9 mouse cellular contexts compared by ENCODE assay signal in genomic region chr12:85346374-85346773, GRCm38 (mm10). TPM values are rescaled to one million over a fixed set of nuclear protein-coding genes. Genes with fewer than 3 reads are reported as not detected.
DNase-seq lines count a peak whose midpoint lies in the region; TF ChIP-seq lines count a peak whose summit lies in the region.
"Had no signal": no experiment of that assay in that cellular context is flagged by ENCODE, and none has a peak within 500 bp of the region (broad histone marks: within the 10 kb centered on the region; RNA-seq: fewer than 3 reads in every experiment).

No protein-coding gene starts in this region.

- in situ Hi-C loops in CH12.LX (cut with MboI; ENCODE audit: low pct_ligation_motif_present, low pct_unique_long_range_greater_than_20kb, low sequenced_read_pairs), result loop anchor here (5.0 kb wide), 1 partner anchor 141 kb away; no protein-coding TSS in a partner anchor

- no peak for DNase-seq in heart, adult 2 months
- no peak for DNase-seq in heart, postnatal 25 days (ENCODE audit: low spot score)
- DNase-seq in CH12.LX (ENCODE audit: extremely low read depth), result peak; percentile 63
- DNase-seq in cerebellum, adult 2 months, result peak; percentile 42 to 69
- peak; percentile 38 to 58 for DNase-seq in heart, postnatal 36 days
- peak; percentile 41 to 86 for DNase-seq in layer of hippocampus, postnatal 14 days (ENCODE audit: low spot score in 2 of 2)
- peak; percentile 32 to 39 for DNase-seq in monocyte, adult 2 months (ENCODE audit: low read depth in 1 of 2, low spot score in 2 of 2)
- DNase-seq in ovary, postnatal 36 days (ENCODE audit: low spot score), result no peak

- no peak for TF ChIP-seq EP300 in heart, adult 2 months (IDR thresholded peaks at IDR 0.05; ENCODE audit: insufficient read depth, low read depth, low read length)
- no peak for TF ChIP-seq EP300 in CH12.LX (IDR thresholded peaks at IDR 0.05; ENCODE audit: low read length)

- H3K4me3 ChIP-seq in heart, adult 2 months, result no peak overlapping the region
- H3K4me3 ChIP-seq in CH12.LX (replicated peaks in 1 of 3; ENCODE audit: low read depth in 2 of 3, low read length in 2 of 3, poor library complexity in 1 of 3), result no peak overlapping the region
- H3K4me3 ChIP-seq in cerebellum, adult 2 months (replicated peaks; ENCODE audit: insufficient read depth, low read depth, low read length), result no peak overlapping the region
- H3K4me3 ChIP-seq: limb, embryonic 13.5 days had no signal

- peak; percentile 90 for TF ChIP-seq CTCF in heart, adult 2 months (IDR thresholded peaks at IDR 0.05)
- peak; percentile 36 to 78 for TF ChIP-seq CTCF in CH12.LX (conservative IDR thresholded peaks at IDR 0.05 in 1 of 2, IDR thresholded peaks at IDR 0.05 in 1 of 2; ENCODE audit: low read depth in 2 of 2, low read length in 2 of 2)
- peak; percentile 38; the same call in 1 of the 2 replicates for TF ChIP-seq CTCF in cerebellum, adult 2 months (IDR thresholded peaks at IDR 0.05; ENCODE audit: borderline replicate concordance, insufficient read depth, low read depth, low read length)

- no peaks in the 10 kb centered on the region; the same call in 1 of the 2 replicates for H3K79me2 ChIP-seq in heart, adult 2 months (replicated peaks; ENCODE audit: control insufficient read depth, insufficient read depth, low read length)
- H3K79me2 ChIP-seq in CH12.LX (replicated peaks; ENCODE audit: control insufficient read depth, extremely low read depth, insufficient read depth, poor library complexity, severe bottlenecking), result peaks cover 13% of the 10 kb centered on the region

- intact Hi-C loops in heart, adult 2 months (cut with DNase I), result loop anchor here (1.0 to 10.0 kb wide), 6 partner anchors 91 to 478 kb away; partner anchors contain the start of genes Erg28, Fos and Ttll5
- intact Hi-C loops in heart, postnatal 25 days (cut with DNase I), result loop anchor here (1.0 to 5.0 kb wide), 2 partner anchors 146 to 316 kb away; no protein-coding TSS in a partner anchor
- intact Hi-C loops in heart, postnatal 36 days (cut with DNase I), result loop anchor here (1.0 to 10.0 kb wide), 4 partner anchors 141 to 468 kb away; no protein-coding TSS in a partner anchor

- no peaks in the 10 kb centered on the region for H3K9me3 ChIP-seq in CH12.LX (replicated peaks; ENCODE audit: low read length)
- H3K9me3 ChIP-seq: limb, embryonic 13.5 days had no signal

- H3K27me3 ChIP-seq in heart, adult 2 months (ENCODE audit: control insufficient read depth, insufficient read depth, low read length), result no peaks in the 10 kb centered on the region
- H3K27me3 ChIP-seq in CH12.LX (replicated peaks), result no peaks in the 10 kb centered on the region
- H3K27me3 ChIP-seq in cerebellum, adult 2 months (ENCODE audit: control insufficient read depth, insufficient read depth, low read length), result no peaks in the 10 kb centered on the region
- H3K27me3 ChIP-seq: limb, embryonic 13.5 days had no signal

- WGBS in heart, adult 2 months, result 38% methylated on average over 3 of the region's 3 CpGs
- WGBS in cerebellum, adult 2 months, result 44% methylated on average over 3 of the region's 3 CpGs

- H3K4me2 ChIP-seq in CH12.LX (ENCODE audit: insufficient read depth, low read depth, poor library complexity, severe bottlenecking), result no peak overlapping the region
- H3K4me2 ChIP-seq: limb, embryonic 13.5 days had no signal

- H3K9ac ChIP-seq in heart, adult 2 months (ENCODE audit: low read depth, low read length), result no peak overlapping the region
- H3K9ac ChIP-seq in CH12.LX (ENCODE audit: insufficient read depth, low read depth), result no peak overlapping the region
- H3K9ac ChIP-seq: limb, embryonic 13.5 days had no signal

- H3K27ac ChIP-seq in heart, adult 2 months, result no peak overlapping the region; the same call in 1 of the 2 replicates
- no peak overlapping the region for H3K27ac ChIP-seq in CH12.LX (ENCODE audit: insufficient read depth, low read depth)
- H3K27ac ChIP-seq in cerebellum, adult 2 months (ENCODE audit: insufficient read depth, low read length), result no peak overlapping the region
- H3K27ac ChIP-seq: limb, embryonic 13.5 days had no signal

- peak; percentile 71 for TF ChIP-seq RAD21 in CH12.LX (IDR thresholded peaks at IDR 0.05; ENCODE audit: low read depth, low read length)

- H3K36me3 ChIP-seq in heart, adult 2 months (ENCODE audit: control insufficient read depth, insufficient read depth, low read length), result peaks cover 32% of the 10 kb centered on the region
- H3K36me3 ChIP-seq in CH12.LX (replicated peaks in 1 of 2; ENCODE audit: control insufficient read depth in 1 of 2, insufficient read depth in 1 of 2, low read length in 1 of 2), result peaks cover 49 to 86% of the 10 kb centered on the region in 2 experiments

- TF ChIP-seq POLR2A in heart, adult 2 months (IDR thresholded peaks at IDR 0.05; ENCODE audit: insufficient read depth, low read depth, low read length), result no peak
- TF ChIP-seq POLR2A in CH12.LX (IDR thresholded peaks at IDR 0.05; ENCODE audit: low read depth, low read length), result no peak
- TF ChIP-seq POLR2A in cerebellum, adult 2 months (IDR thresholded peaks at IDR 0.05; ENCODE audit: borderline replicate concordance, insufficient read depth, low read length), result no peak

- peaks cover 19% of the 10 kb centered on the region for H3K4me1 ChIP-seq in heart, adult 2 months (ENCODE audit: control insufficient read depth, insufficient read depth, low read length)
- peaks cover 0 to 25% of the 10 kb centered on the region in 2 experiments; a peak in 2 of 4 replicates for H3K4me1 ChIP-seq in CH12.LX (ENCODE audit: control insufficient read depth in 1 of 2, insufficient read depth in 2 of 2)
- H3K4me1 ChIP-seq in cerebellum, adult 2 months (ENCODE audit: control insufficient read depth, insufficient read depth, low read length), result no peaks in the 10 kb centered on the region

- dilution Hi-C loops in CH12.LX (cut with MboI; ENCODE audit: extremely low pct_ligation_motif_present, extremely low pct_unique_long_range_greater_than_20kb, low sequenced_read_pairs), result no loop called here

TF ChIP-seq in CH12.LX, 34 proteins besides CTCF, POLR2A, EP300 and RAD21:
- peak; percentile 57 for TF ChIP-seq SMC3 (IDR thresholded peaks at IDR 0.05; ENCODE audit: low read depth, low read length)
- no peak for TF ChIP-seq BHLHE40 (IDR thresholded peaks at IDR 0.05; ENCODE audit: low read depth, low read length)
- no peak for TF ChIP-seq MAFK (IDR thresholded peaks at IDR 0.05; ENCODE audit: insufficient replicate concordance, low read length)
- TF ChIP-seq RCOR1 (conservative IDR thresholded peaks at IDR 0.05; ENCODE audit: low read depth, low read length), result no peak

RNA-seq across cellular contexts. Expression of gene Nek9, which starts 7.2 kb away (rescaled TPM):
- total RNA-seq in heart, adult 2 months (2021), result 100 to 1,000 TPM; 107 to 116 TPM
- 41.6 and 74.4 TPM in 2 replicates for polyA plus RNA-seq in heart, adult 2 months (2012; rRNA removed)
- total RNA-seq in heart, postnatal 25 days (2021), result 10 to 100 TPM; 90.6 to 93.4 TPM
- total RNA-seq in CH12.LX (2012; rRNA removed) (23.5 and 27.4 TPM in 2 replicates), CH12.LX (2014; rRNA removed) (12.7 and 15.6 TPM in 2 replicates)
- polyA plus RNA-seq in CH12.LX (2012; ENCODE audit: insufficient read length, low read depth), result 30.9 and 32.0 TPM in 2 replicates
- 38.6 and 40.1 TPM in 2 replicates for polyA plus RNA-seq in cerebellum, adult 2 months (2012; rRNA removed)
- total RNA-seq in heart, postnatal 36 days (2021), result 100 to 1,000 TPM; 100 to 106 TPM
- 10 to 100 TPM; 29.4 to 29.6 TPM for total RNA-seq in layer of hippocampus, postnatal 14 days (2021)

RNA-seq across cellular contexts. Expression of gene Tmed10, which starts 28.3 kb away (rescaled TPM):
- total RNA-seq in heart, adult 2 months (2021), result 100 to 1,000 TPM; 164 to 186 TPM
- polyA plus RNA-seq in heart, adult 2 months (2012; rRNA removed), result 108 and 130 TPM in 2 replicates
- 100 to 1,000 TPM; 155 to 163 TPM for total RNA-seq in heart, postnatal 25 days (2021)
- total RNA-seq in CH12.LX (2012; rRNA removed), result 70.2 and 73.8 TPM in 2 replicates
- total RNA-seq in CH12.LX (2014; rRNA removed), result 59.8 and 60.0 TPM in 2 replicates
- polyA plus RNA-seq in CH12.LX (2012; ENCODE audit: insufficient read length, low read depth), result 211 and 216 TPM in 2 replicates
- polyA plus RNA-seq in cerebellum, adult 2 months (2012; rRNA removed), result 174 and 178 TPM in 2 replicates
- total RNA-seq in heart, postnatal 36 days (2021), result 100 to 1,000 TPM; 158 to 175 TPM
- total RNA-seq in layer of hippocampus, postnatal 14 days (2021), result 100 to 1,000 TPM; 146 to 156 TPM

RNA-seq across cellular contexts. Expression of gene Zc2hc1c, which starts 58.0 kb away (rescaled TPM):
- 1 to 10 TPM; 2.2 to 2.6 TPM for total RNA-seq in heart, adult 2 months (2021)
- polyA plus RNA-seq in heart, adult 2 months (2012; rRNA removed), result 1.0 and 1.1 TPM in 2 replicates
- 1 to 10 TPM; 1.9 to 2.0 TPM for total RNA-seq in heart, postnatal 25 days (2021)
- 0.08 and 0.13 TPM in 2 replicates for total RNA-seq in CH12.LX (2012; rRNA removed)
- total RNA-seq in CH12.LX (2014; rRNA removed), result not detected in 2 replicates
- 0.13 and 0.19 TPM in 2 replicates for polyA plus RNA-seq in CH12.LX (2012; ENCODE audit: insufficient read length, low read depth)
- 0.95 and 1.1 TPM in 2 replicates for polyA plus RNA-seq in cerebellum, adult 2 months (2012; rRNA removed)
- 1 to 10 TPM; 2.3 to 2.9 TPM for total RNA-seq in heart, postnatal 36 days (2021)
- total RNA-seq in layer of hippocampus, postnatal 14 days (2021), result 1 to 10 TPM in 1 of 2 experiments, under 1 TPM in 1; 0.88 to 1.2 TPM

RNA-seq across cellular contexts. Expression of gene Acyp1, which starts 58.1 kb away (rescaled TPM):
- 10 to 100 TPM; 19.3 to 20.0 TPM for total RNA-seq in heart, adult 2 months (2021)
- polyA plus RNA-seq in heart, adult 2 months (2012; rRNA removed), result 9.7 and 11.0 TPM in 2 replicates
- 10 to 100 TPM; 14.5 to 19.5 TPM for total RNA-seq in heart, postnatal 25 days (2021)
- total RNA-seq in CH12.LX (2012; rRNA removed), result 22.7 and 27.5 TPM in 2 replicates
- total RNA-seq in CH12.LX (2014; rRNA removed), result 34.0 and 37.2 TPM in 2 replicates
- polyA plus RNA-seq in CH12.LX (2012; ENCODE audit: insufficient read length, low read depth), result 10.7 and 15.3 TPM in 2 replicates
- 77.8 and 88.8 TPM in 2 replicates for polyA plus RNA-seq in cerebellum, adult 2 months (2012; rRNA removed)
- total RNA-seq in heart, postnatal 36 days (2021), result 10 to 100 TPM; 15.9 to 22.1 TPM
- total RNA-seq in layer of hippocampus, postnatal 14 days (2021), result 10 to 100 TPM; 32.8 to 36.8 TPM

Comparison
In these comparisons a context has a peak if more than half of its experiments do, and no peak if none do; other contexts are left out.
1. DNase-seq: peak in CH12.LX (single experiment), cerebellum, adult 2 months (2 of 2), heart, postnatal 36 days (2 of 2), layer of hippocampus, postnatal 14 days (2 of 2) and monocyte, adult 2 months (2 of 2); none in heart, adult 2 months (0 of 2), heart, postnatal 25 days (single experiment) and ovary, postnatal 36 days (single experiment).
2. CTCF ChIP-seq: peak in every context shown above with its lines; median percentile 90 in heart, adult 2 months; 57 in CH12.LX; 38 in cerebellum, adult 2 months.